Mouse (Mus musculus): ENCODE measurements at regions not wholly inside any gene's neighbourhood (a gene's known extent, or its start where the extent isn't known, plus 50 kb on each side); places are given as distances from the start of the nearest gene placed in this dataset.

- Histone ChIP-seq H3K27ac (replicated peaks; ENCODE audit: low read depth, low read length) (no peak overlapping the region), H3K4me1 (ENCODE audit: control insufficient read depth, insufficient read depth, insufficient read length, low read length) (no peaks in the 10 kb centered on the region), H3K4me3 (ENCODE audit: insufficient read depth, low read depth, low read length) (no peak overlapping the region)
Measured at GRCm38 (mm10) chr17:14524426-14525236, 169.4 kb downstream of the Thbs2 start.

GRCm38 (mm10) chr17:14522011-14522410 lies 172.0 kb downstream of the Thbs2 start:
- Histone ChIP-seq H3K27ac (replicated peaks; ENCODE audit: low read depth, low read length) (no peak overlapping the region), H3K4me3 (ENCODE audit: insufficient read depth, low read depth, low read length) (no peak overlapping the region), H3K4me1 (ENCODE audit: control insufficient read depth, insufficient read depth, insufficient read length, low read length) (no peaks in the 10 kb centered on the region)

- H3K4me1 ChIP-seq (ENCODE audit: control insufficient read depth, insufficient read depth, insufficient read length, low read length), result no peaks in the 10 kb centered on the region
- no peak overlapping the region for H3K4me3 ChIP-seq (ENCODE audit: insufficient read depth, low read depth, low read length)
- no peak overlapping the region for H3K27ac ChIP-seq (replicated peaks; ENCODE audit: low read depth, low read length)
Measured at GRCm38 (mm10) chr17:14520565-14520964, 173.5 kb downstream of the Thbs2 start.

DNA sequence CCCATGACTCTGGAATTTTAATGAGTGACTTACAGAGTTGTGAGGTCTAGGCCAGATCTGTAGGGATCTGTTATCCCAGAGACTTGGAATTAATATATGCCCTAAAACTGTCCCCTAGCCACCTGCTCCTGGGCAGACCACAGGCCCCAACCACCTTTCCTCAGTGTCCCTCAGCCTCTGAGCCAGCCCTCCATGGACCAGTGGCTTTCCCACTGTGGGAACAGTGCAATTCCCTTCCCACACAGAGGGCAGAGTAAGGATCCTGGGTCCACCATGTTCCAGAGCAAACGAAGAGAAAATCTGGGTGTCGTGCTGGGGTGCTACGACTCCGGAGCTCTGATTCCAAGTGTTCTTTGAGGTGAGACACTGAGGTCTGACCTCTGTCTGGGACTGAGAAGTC lies 174.7 kb downstream of the Thbs2 start:
- Histone ChIP-seq H3K4me3 (ENCODE audit: insufficient read depth, low read depth, low read length) (no peak overlapping the region), H3K27ac (replicated peaks; ENCODE audit: low read depth, low read length) (no peak overlapping the region), H3K4me1 (ENCODE audit: control insufficient read depth, insufficient read depth, insufficient read length, low read length) (no peaks in the 10 kb centered on the region)

- H3K4me1 ChIP-seq (ENCODE audit: control insufficient read depth, insufficient read depth, insufficient read length, low read length), result no peaks in the 10 kb centered on the region
- H3K27ac ChIP-seq (replicated peaks; ENCODE audit: low read depth, low read length), result no peak overlapping the region
- no peak overlapping the region for H3K4me3 ChIP-seq (ENCODE audit: insufficient read depth, low read depth, low read length)
Measured at GRCm38 (mm10) chr17:14518216-14518615, 175.8 kb downstream of the Thbs2 start.

DNA sequence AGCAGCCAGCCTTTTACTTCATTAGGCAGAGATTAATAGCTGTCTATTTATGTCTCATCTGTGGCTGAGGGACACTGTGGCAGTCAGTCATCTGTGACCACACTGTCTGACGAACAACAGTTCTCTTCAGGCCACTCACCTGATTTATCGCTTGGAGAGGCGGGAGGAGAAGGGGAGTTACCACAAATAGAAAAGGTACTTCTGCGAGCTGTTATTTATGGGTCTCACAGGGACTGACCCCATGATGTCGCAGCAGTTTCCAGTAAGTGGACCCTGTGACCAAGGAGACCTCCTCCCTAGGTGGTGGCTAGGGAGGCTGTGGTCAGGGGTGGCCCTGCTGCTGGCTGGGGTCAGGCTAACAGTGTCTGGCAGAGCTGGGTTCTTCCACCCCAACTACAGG lies 176.7 kb downstream of the Thbs2 start:
- H3K4me3 ChIP-seq (ENCODE audit: insufficient read depth, low read depth, low read length), result no peak overlapping the region

DNA sequence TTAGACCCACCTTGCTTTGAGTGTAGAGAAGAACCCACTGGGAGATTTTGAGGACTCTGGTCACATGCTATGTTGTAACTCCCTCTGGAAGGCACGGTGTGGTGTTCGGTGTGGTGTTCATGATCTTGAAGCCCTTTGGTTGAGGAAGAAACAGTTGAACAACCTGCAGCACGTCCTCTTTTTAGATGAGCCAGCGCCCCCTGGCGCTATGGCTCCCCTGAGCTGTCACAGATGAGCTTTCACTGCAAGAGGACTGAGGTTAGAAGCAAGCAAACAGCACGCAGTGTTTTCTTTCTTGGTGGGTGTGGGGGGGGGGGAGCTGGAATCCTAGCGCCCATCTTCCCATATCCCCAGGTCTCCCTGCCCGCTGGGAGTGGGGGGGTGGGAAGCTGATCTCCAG lies 177.9 kb downstream of the Thbs2 start:
- no peak overlapping the region for H3K27ac ChIP-seq (replicated peaks; ENCODE audit: low read depth, low read length)
- H3K4me1 ChIP-seq (ENCODE audit: control insufficient read depth, insufficient read depth, insufficient read length, low read length), result no peaks in the 10 kb centered on the region
- no peak overlapping the region for H3K4me3 ChIP-seq (ENCODE audit: insufficient read depth, low read depth, low read length)

More for the DNA sequence above, 176.7 kb downstream of the Thbs2 start:
- H3K27ac ChIP-seq (replicated peaks; ENCODE audit: low read depth, low read length), result no peak overlapping the region
- no peaks in the 10 kb centered on the region for H3K4me1 ChIP-seq (ENCODE audit: control insufficient read depth, insufficient read depth, insufficient read length, low read length)

- H3K4me3 ChIP-seq (ENCODE audit: insufficient read depth, low read depth, low read length), result no peak overlapping the region
- H3K27ac ChIP-seq (replicated peaks; ENCODE audit: low read depth, low read length), result no peak overlapping the region
- no peaks in the 10 kb centered on the region for H3K4me1 ChIP-seq (ENCODE audit: control insufficient read depth, insufficient read depth, insufficient read length, low read length)
Measured at GRCm38 (mm10) chr17:14513454-14513853, 180.6 kb downstream of the Thbs2 start.

GRCm38 (mm10) chr17:14510486-14510885 lies 183.5 kb downstream of the Thbs2 start:
- Histone ChIP-seq H3K4me3 (ENCODE audit: insufficient read depth, low read depth, low read length) (no peak overlapping the region), H3K4me1 (ENCODE audit: control insufficient read depth, insufficient read depth, insufficient read length, low read length) (no peaks in the 10 kb centered on the region), H3K27ac (replicated peaks; ENCODE audit: low read depth, low read length) (no peak overlapping the region)

GRCm38 (mm10) chr17:14507111-14507510 lies 186.9 kb downstream of the Thbs2 start:
- Histone ChIP-seq H3K27ac (replicated peaks; ENCODE audit: low read depth, low read length) (no peak overlapping the region), H3K4me1 (ENCODE audit: control insufficient read depth, insufficient read depth, insufficient read length, low read length) (no peaks in the 10 kb centered on the region), H3K4me3 (ENCODE audit: insufficient read depth, low read depth, low read length) (no peak overlapping the region)

DNA sequence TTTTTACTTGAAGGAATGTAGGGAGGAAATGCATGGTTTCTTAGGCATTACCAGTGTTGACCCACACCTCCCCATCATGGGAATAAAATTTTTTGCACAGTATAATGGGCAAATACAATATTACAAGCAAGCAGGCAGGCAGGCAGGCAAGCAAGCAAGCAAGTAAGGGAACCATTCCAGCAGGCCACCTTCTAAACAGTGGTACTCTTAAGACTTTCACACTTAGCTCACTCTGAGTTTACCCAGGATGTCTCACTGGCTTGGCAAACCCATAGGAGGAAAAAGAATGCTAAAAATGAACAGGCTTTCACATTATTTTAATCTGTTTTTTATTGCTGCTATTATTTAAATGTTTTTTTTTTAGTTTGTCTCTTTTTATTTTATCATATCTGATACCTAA lies 187.9 kb downstream of the Thbs2 start:
- no peak overlapping the region for H3K4me3 ChIP-seq (ENCODE audit: insufficient read depth, low read depth, low read length)
- H3K27ac ChIP-seq (replicated peaks; ENCODE audit: low read depth, low read length), result no peak overlapping the region
- no peaks in the 10 kb centered on the region for H3K4me1 ChIP-seq (ENCODE audit: control insufficient read depth, insufficient read depth, insufficient read length, low read length)

DNA sequence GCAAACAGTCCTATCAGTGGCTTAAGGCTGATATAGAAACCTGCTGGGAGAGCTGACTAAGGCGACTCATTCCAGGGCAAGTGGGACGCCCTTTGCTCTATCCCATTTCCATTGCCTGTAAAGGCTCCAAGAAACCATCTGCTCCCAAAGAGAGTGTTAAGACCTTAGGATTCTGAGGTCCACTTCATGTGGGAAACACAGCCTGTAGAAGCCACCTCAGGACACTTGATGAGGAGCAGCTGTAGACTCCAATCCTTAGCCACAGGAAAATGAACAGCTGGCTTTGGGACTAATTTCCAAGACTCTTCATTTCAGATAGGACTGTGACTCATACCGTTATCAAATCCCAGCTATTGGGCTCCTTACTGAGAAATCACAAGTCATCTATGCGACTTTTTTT lies 188.6 kb downstream of the Thbs2 start:
- no peaks in the 10 kb centered on the region for H3K4me1 ChIP-seq (ENCODE audit: control insufficient read depth, insufficient read depth, insufficient read length, low read length)

GRCm38 (mm10) chr17:14503670-14504069 lies 190.4 kb downstream of the Thbs2 start:
- Histone ChIP-seq H3K4me1 (ENCODE audit: control insufficient read depth, insufficient read depth, insufficient read length, low read length) (no peaks in the 10 kb centered on the region), H3K27ac (replicated peaks; ENCODE audit: low read depth, low read length) (no peak overlapping the region), H3K4me3 (ENCODE audit: insufficient read depth, low read depth, low read length) (no peak overlapping the region)

More for the DNA sequence above, 188.6 kb downstream of the Thbs2 start:
- Histone ChIP-seq H3K4me3 (ENCODE audit: insufficient read depth, low read depth, low read length) (no peak overlapping the region), H3K27ac (replicated peaks; ENCODE audit: low read depth, low read length) (no peak overlapping the region)

DNA sequence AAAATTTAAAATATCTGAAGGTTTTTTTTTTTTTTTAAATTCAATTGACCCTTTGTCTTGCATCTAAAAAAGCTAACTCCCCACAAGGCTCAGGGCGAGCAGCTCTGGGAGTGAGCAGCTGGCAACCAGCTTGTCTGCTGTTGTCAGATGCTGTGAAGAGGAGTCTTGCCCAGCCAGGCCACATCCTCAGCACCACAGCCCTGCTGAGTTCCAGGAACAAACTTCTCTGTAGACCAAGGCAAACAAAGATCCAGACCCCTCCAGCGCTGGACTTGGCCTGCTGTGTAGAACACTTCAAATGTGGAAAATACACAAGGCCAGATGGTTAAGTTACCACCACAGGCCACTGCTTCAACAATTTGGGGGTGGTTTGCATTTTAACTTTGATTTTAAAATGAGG lies 192.7 kb downstream of the Thbs2 start:
- Histone ChIP-seq H3K4me1 (ENCODE audit: control insufficient read depth, insufficient read depth, insufficient read length, low read length) (no peaks in the 10 kb centered on the region), H3K27ac (replicated peaks; ENCODE audit: low read depth, low read length) (no peak overlapping the region), H3K4me3 (ENCODE audit: insufficient read depth, low read depth, low read length) (no peak overlapping the region)

DNA sequence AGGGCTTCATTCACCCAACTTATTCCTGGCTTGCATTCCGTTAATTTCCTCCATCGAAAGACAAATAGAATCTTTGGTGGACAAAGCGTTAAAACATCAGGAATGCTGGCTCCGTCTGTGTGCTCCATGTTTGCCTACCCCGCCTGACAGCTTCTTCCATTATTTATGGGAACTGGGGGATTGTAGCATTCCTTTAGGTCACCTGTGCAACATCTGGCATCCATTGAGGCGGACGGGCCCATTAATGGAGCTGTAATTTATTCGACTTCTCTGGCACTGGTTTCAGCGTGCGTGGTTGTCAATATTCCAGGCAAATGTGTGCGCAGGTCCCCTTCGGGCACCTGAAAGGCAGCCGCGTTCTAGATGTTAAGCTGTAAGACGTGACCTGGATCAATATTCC lies 196.9 kb downstream of the Thbs2 start:
- Histone ChIP-seq H3K4me3 (ENCODE audit: insufficient read depth, low read depth, low read length) (no peak overlapping the region), H3K4me1 (ENCODE audit: control insufficient read depth, insufficient read depth, insufficient read length, low read length) (no peaks in the 10 kb centered on the region), H3K27ac (replicated peaks; ENCODE audit: low read depth, low read length) (no peak overlapping the region)

- Histone ChIP-seq H3K4me3 (ENCODE audit: insufficient read depth, low read depth, low read length) (no peak overlapping the region), H3K27ac (replicated peaks; ENCODE audit: low read depth, low read length) (no peak overlapping the region), H3K4me1 (ENCODE audit: control insufficient read depth, insufficient read depth, insufficient read length, low read length) (no peaks in the 10 kb centered on the region)
Measured at GRCm38 (mm10) chr17:14493751-14494320, 200.2 kb downstream of the Thbs2 start.

Data from brown adipose tissue, adult 24 weeks (tissue).